In genomic region chr10:122054535-122054934, GRCm38 (mm10) we compare ENCODE assay signal across 8 mouse cellular contexts. TPM values are rescaled to one million over a fixed set of nuclear protein-coding genes. Genes with fewer than 3 reads are reported as not detected.
A peak's percentile ranks its signal among the peaks of the same experiment; 100 is the strongest.
DNase-seq lines count a peak whose midpoint lies in the region; ATAC-seq and TF ChIP-seq lines count a peak whose summit lies in the region.

No protein-coding gene starts in this region.

- no peak overlapping the region for H3K27ac ChIP-seq in CH12.LX (ENCODE audit: insufficient read depth, low read depth)
- no peak overlapping the region for H3K27ac ChIP-seq in liver, embryonic 16.5 days (ENCODE audit: low read length)

- H3K4me2 ChIP-seq in CH12.LX (ENCODE audit: insufficient read depth, low read depth, poor library complexity, severe bottlenecking): peak overlapping the region; percentile 35; the same call in 1 of the 2 replicates
- no peak overlapping the region for H3K4me2 ChIP-seq in liver, embryonic 16.5 days (ENCODE audit: low read depth, low read length)

- WGBS in liver, embryonic 16.5 days (ENCODE audit: insufficient replicate concordance): 3% methylated on average over 8 of the region's 8 CpGs

- TF ChIP-seq EP300 in CH12.LX (IDR thresholded peaks at IDR 0.05; ENCODE audit: low read length): no peak

- no peaks in the 10 kb centered on the region for H3K27me3 ChIP-seq in CH12.LX (replicated peaks)
- no peaks in the 10 kb centered on the region for H3K27me3 ChIP-seq in liver, embryonic 16.5 days (ENCODE audit: control insufficient read depth, insufficient read depth, low read depth, low read length)

- H3K9ac ChIP-seq in CH12.LX (ENCODE audit: insufficient read depth, low read depth): no peak overlapping the region
- no peak overlapping the region for H3K9ac ChIP-seq in liver, embryonic 16.5 days (ENCODE audit: low read depth, low read length)

- no peak overlapping the region for H3K4me3 ChIP-seq in CH12.LX (replicated peaks in 1 of 3; ENCODE audit: low read depth in 2 of 3, low read length in 2 of 3, poor library complexity in 1 of 3)
- H3K4me3 ChIP-seq in liver, embryonic 16.5 days (ENCODE audit: low read depth, low read length): no peak overlapping the region

- no peak for TF ChIP-seq POLR2A in CH12.LX (IDR thresholded peaks at IDR 0.05; ENCODE audit: low read depth, low read length)

- intact Hi-C loops in gastrocnemius, postnatal 14 days (cut with DNase I; ENCODE audit: low total_unique reads): loop anchor here (5.0 kb wide), 1 partner anchor 352 kb away; no protein-coding TSS in a partner anchor

- TF ChIP-seq CTCF in CH12.LX (conservative IDR thresholded peaks at IDR 0.05 in 1 of 2, IDR thresholded peaks at IDR 0.05 in 1 of 2; ENCODE audit: low read depth in 2 of 2, low read length in 2 of 2): peak; percentile 74 to 80

- peak; percentile 28 for TF ChIP-seq RAD21 in CH12.LX (IDR thresholded peaks at IDR 0.05; ENCODE audit: low read depth, low read length)

- dilution Hi-C loops in CH12.LX (cut with MboI; ENCODE audit: extremely low pct_ligation_motif_present, extremely low pct_unique_long_range_greater_than_20kb, low sequenced_read_pairs): no loop called here

- H3K4me1 ChIP-seq in CH12.LX (ENCODE audit: control insufficient read depth in 1 of 2, insufficient read depth in 2 of 2): peaks cover 0 to 7% of the 10 kb centered on the region in 2 experiments; a peak in 1 of 4 replicates
- H3K4me1 ChIP-seq in liver, embryonic 16.5 days (ENCODE audit: control insufficient read depth, low read depth, low read length): no peaks in the 10 kb centered on the region

- no peaks in the 10 kb centered on the region for H3K79me2 ChIP-seq in CH12.LX (replicated peaks; ENCODE audit: control insufficient read depth, extremely low read depth, insufficient read depth, poor library complexity, severe bottlenecking)

- in situ Hi-C loops in CH12.LX (cut with MboI; ENCODE audit: low pct_ligation_motif_present, low pct_unique_long_range_greater_than_20kb, low sequenced_read_pairs): loop anchor here (5.0 to 25.0 kb wide), 2 partner anchors 292 to 357 kb away; no protein-coding TSS in a partner anchor

- peak; percentile 24 for DNase-seq in 3T3-L1 (ENCODE audit: low read depth, low spot score)
- DNase-seq in CH12.LX (ENCODE audit: extremely low read depth): peak; percentile 66
- DNase-seq in cerebellum, postnatal 14 days: peak; percentile 67 to 71
- DNase-seq in gastrocnemius, postnatal 14 days: peak; percentile 48
- peak; percentile 87 for DNase-seq in retina, embryonic 14.5 days (ENCODE audit: low spot score)
- DNase-seq in yolk sac, embryonic 10.5 days (ENCODE audit: low spot score): peak; percentile 28

- ATAC-seq in inflammation-experienced regulatory T-cells, adult 6 months: peak; percentile 76
- ATAC-seq in liver, embryonic 16.5 days (ENCODE audit: low read depth): 0 out of 2 replicates have a peak, but pooled peaks have one; percentile 24

- no peaks in the 10 kb centered on the region for H3K36me3 ChIP-seq in CH12.LX (replicated peaks in 1 of 2; ENCODE audit: control insufficient read depth in 1 of 2, insufficient read depth in 1 of 2, low read length in 1 of 2)
- H3K36me3 ChIP-seq in liver, embryonic 16.5 days (ENCODE audit: control insufficient read depth, insufficient read depth): no peaks in the 10 kb centered on the region

- no peaks in the 10 kb centered on the region for H3K9me3 ChIP-seq in CH12.LX (replicated peaks; ENCODE audit: low read length)
- no peaks in the 10 kb centered on the region for H3K9me3 ChIP-seq in liver, embryonic 16.5 days (replicated peaks; ENCODE audit: control insufficient read depth, low read length)

TF ChIP-seq in CH12.LX, 34 proteins besides CTCF, POLR2A, EP300 and RAD21:
- TF ChIP-seq MAX (IDR thresholded peaks at IDR 0.05; ENCODE audit: low read length) (peak; percentile 15; the same call in 1 of the 2 replicates), HCFC1 (IDR thresholded peaks at IDR 0.05; ENCODE audit: low read depth, low read length) (peak; percentile 22; the same call in 1 of the 2 replicates), ELF1 (IDR thresholded peaks at IDR 0.05; ENCODE audit: low read depth, low read length) (peak; percentile 97), SMC3 (IDR thresholded peaks at IDR 0.05; ENCODE audit: low read depth, low read length) (peak; percentile 59), SIN3A (IDR thresholded peaks at IDR 0.05; ENCODE audit: low read length) (peak; percentile 59; the same call in 1 of the 2 replicates), BHLHE40 (IDR thresholded peaks at IDR 0.05; ENCODE audit: low read depth, low read length) (no peak), USF2 (conservative IDR thresholded peaks at IDR 0.05; ENCODE audit: low read depth, low read length) (no peak), USF1 (IDR thresholded peaks at IDR 0.05; ENCODE audit: low read depth, low read length) (no peak), MYC (IDR thresholded peaks at IDR 0.05; ENCODE audit: low read depth, low read length) (no peak)

RNA-seq across cellular contexts. Expression of gene Srgap1, which starts 7.4 kb away (rescaled TPM):
- total RNA-seq in CH12.LX (2012; rRNA removed): not detected in 2 replicates
- not detected in 2 replicates for total RNA-seq in CH12.LX (2014; rRNA removed)
- polyA plus RNA-seq in CH12.LX (2012; ENCODE audit: insufficient read length, low read depth): not detected in 2 replicates
- total RNA-seq in gastrocnemius, postnatal 14 days (2021): 1 to 10 TPM; 2.3 to 3.0 TPM
- under 1 TPM in 1 of 3 experiments, not detected in 2; 0.09 TPM for polyA plus RNA-seq in inflammation-experienced regulatory T-cells, adult 6 months (2017; shearing (Covaris generic))
- 1.1 TPM in 2 replicates for polyA plus RNA-seq in liver, embryonic 16.5 days (2015; fragmentation: Nextera tagmentation; extraction: Ambion mirVana)

RNA-seq across cellular contexts. Expression of gene Rxylt1, which starts 42.6 kb away (rescaled TPM):
- total RNA-seq in CH12.LX (2012; rRNA removed): 19.5 and 22.9 TPM in 2 replicates
- total RNA-seq in CH12.LX (2014; rRNA removed): 78.0 and 90.9 TPM in 2 replicates
- 57.4 and 68.7 TPM in 2 replicates for polyA plus RNA-seq in CH12.LX (2012; ENCODE audit: insufficient read length, low read depth)
- total RNA-seq in gastrocnemius, postnatal 14 days (2021): 10 to 100 TPM; 24.5 to 31.5 TPM
- 10 to 100 TPM; 11.9 to 19.1 (median 12.2) TPM for polyA plus RNA-seq in inflammation-experienced regulatory T-cells, adult 6 months (2017; shearing (Covaris generic))
- 9.9 and 11.4 TPM in 2 replicates for polyA plus RNA-seq in liver, embryonic 16.5 days (2015; fragmentation: Nextera tagmentation; extraction: Ambion mirVana)

Comparison
In these comparisons a context has a peak if more than half of its experiments do, and no peak if none do; other contexts are left out.
1. DNase-seq: peak in every context shown above with its lines; median percentile 87 in retina, embryonic 14.5 days; 69 in cerebellum, postnatal 14 days; 66 in CH12.LX; 48 in gastrocnemius, postnatal 14 days; 28 in yolk sac, embryonic 10.5 days; 24 in 3T3-L1.